Mouse (Mus musculus) embryonic facial prominence, embryonic 14.5 days (tissue): ENCODE measurements around the gene Ccdc114. TPM values are rescaled to one million over a fixed set of nuclear protein-coding genes. Genes with fewer than 3 reads are reported as not detected.

Source experiments
- ATAC-seq: fragments of 200-750 bp; cut with Nextera tagmentation; 2 replicates; pipeline ENCODE4 v1.8.0; 2017; ENCODE audit warnings: low read depth, moderate number of reproducible peaks, moderate TSS enrichment
- DNase-seq: peaks from one replicate; pipeline ENCODE4 v3.0.0-alpha.2; 2015; ENCODE audit warnings: low spot score
- H3K27ac ChIP-seq: fragments of 300-500 bp; sonication (generic); replicated peaks from 2 replicates; pipeline ENCODE4 v1.5.1; 2014; ENCODE audit warnings: low read depth, mild to moderate bottlenecking, low read length, moderate library complexity
- H3K27me3 ChIP-seq: fragments of 300-500 bp; sonication (generic); replicated peaks from 2 replicates; pipeline ENCODE4 v1.6.1; 2014; ENCODE audit warnings: low read length; ENCODE audit not compliant: control insufficient read depth, insufficient read depth
- H3K36me3 ChIP-seq: fragments of 300-500 bp; sonication (generic); 2 replicates; pipeline ENCODE4 v1.6.1; 2014; ENCODE audit warnings: low read length, mixed read lengths; ENCODE audit not compliant: control insufficient read depth, insufficient read depth
- H3K4me1 ChIP-seq: fragments of 300-500 bp; sonication (generic); 2 replicates; pipeline ENCODE4 v1.6.1; 2014; ENCODE audit warnings: antibody characterized with exemption, low read length; ENCODE audit not compliant: control insufficient read depth, insufficient read depth
- H3K4me2 ChIP-seq: fragments of 300-500 bp; sonication (generic); 2 replicates; pipeline ENCODE4 v1.6.1; 2014; ENCODE audit warnings: low read depth, mild to moderate bottlenecking, low read length, moderate library complexity, mixed read lengths
- H3K4me3 ChIP-seq: fragments of 300-500 bp; sonication (generic); 2 replicates; pipeline ENCODE4 v1.5.1; 2014; ENCODE audit warnings: low read depth, mild to moderate bottlenecking, low read length
- H3K9ac ChIP-seq: fragments of 300-500 bp; sonication (generic); 2 replicates; pipeline ENCODE4 v1.6.1; 2014; ENCODE audit warnings: low read depth, mild to moderate bottlenecking, low read length, moderate library complexity, mixed read lengths
- H3K9me3 ChIP-seq: fragments of 300-500 bp; sonication (generic); 2 replicates; pipeline ENCODE4 v1.6.1; 2016; ENCODE audit warnings: low read length; ENCODE audit not compliant: control insufficient read depth
- WGBS: fragments of 180-500 bp; shearing (Covaris S2); extraction: QIAGEN DNeasy Blood & Tissue Kit; methylation state at CpG from one replicate; pipeline ENCODE4 v1.1.7; 2014; 5-methylcytosine and 5-hydroxymethylcytosine counted together
- polyA plus RNA-seq: library from polyadenylated mRNA; unstranded; fragments of >200 nt; fragmentation: Nextera tagmentation; extraction: Ambion mirVana; gene quantifications from 2 replicates; pipeline ENCODE4 v1.2.1, GENCODE M21; 2014

Gene Ccdc114
- polyA plus RNA-seq, 1 experiment from 2014 or later, result 5.0 TPM

DNA sequence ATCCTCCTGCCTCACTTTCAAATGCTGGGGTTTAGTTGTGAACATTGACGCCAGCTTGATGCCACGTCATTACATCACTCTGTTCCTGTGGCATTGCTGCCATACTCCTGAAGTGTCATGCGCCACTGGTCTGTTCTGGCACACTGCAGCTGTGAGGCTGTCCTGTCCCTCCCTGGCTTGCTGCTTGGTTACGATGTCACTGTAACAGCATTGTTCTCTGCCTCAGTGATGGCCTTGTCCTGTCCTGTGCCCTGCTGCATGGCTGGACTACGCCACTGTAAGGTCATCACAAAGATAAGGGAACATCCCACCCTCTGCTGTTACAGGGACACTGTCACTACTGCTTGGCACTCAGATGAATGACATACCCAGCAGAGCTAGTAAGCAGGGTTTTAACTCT is 57.7 kb downstream of the Ccdc114 start:
- H3K27ac ChIP-seq, result no peak overlapping the region
- no peaks in the 10 kb centered on the region for H3K27me3 ChIP-seq
- 77% methylated on average over 5 of the region's 5 CpGs for WGBS
- no peak overlapping the region for H3K4me3 ChIP-seq
- no peak overlapping the region for H3K9ac ChIP-seq
- no peaks in the 10 kb centered on the region for H3K4me1 ChIP-seq
- H3K9me3 ChIP-seq, result no peaks in the 10 kb centered on the region
- no peak for ATAC-seq
- no peaks in the 10 kb centered on the region for H3K36me3 ChIP-seq
- H3K4me2 ChIP-seq, result no peak overlapping the region
- no peak for DNase-seq

DNA sequence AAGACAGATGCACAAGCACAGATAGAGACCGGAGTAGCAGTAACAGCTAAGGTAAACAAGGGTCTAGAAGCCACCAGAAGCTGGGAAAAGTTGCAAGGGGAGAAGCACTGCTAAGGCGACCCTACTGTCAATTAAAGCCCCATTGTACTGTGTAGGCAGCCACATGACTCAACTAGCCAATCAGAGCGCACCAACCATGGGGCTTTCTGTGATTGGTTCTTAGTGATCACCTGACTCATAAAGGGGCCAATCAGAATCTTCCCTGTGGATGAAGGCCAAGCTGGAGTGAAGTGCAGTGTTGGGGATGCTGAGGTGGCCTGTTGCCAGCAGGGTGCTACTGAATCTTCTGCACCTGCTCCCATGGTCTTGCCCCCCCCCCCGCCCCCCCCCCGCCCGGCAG is 63.0 kb downstream of the Ccdc114 start:
- ATAC-seq (no peak), DNase-seq (no peak)
- WGBS, result 63% methylated on average over 5 of the region's 6 CpGs
- H3K4me2 ChIP-seq, result no peak overlapping the region
- no peak overlapping the region for H3K9ac ChIP-seq
- no peaks in the 10 kb centered on the region for H3K27me3 ChIP-seq
- no peak overlapping the region for H3K4me3 ChIP-seq
- no peaks in the 10 kb centered on the region for H3K4me1 ChIP-seq
- no peaks in the 10 kb centered on the region for H3K9me3 ChIP-seq
- no peak overlapping the region for H3K27ac ChIP-seq
- H3K36me3 ChIP-seq, result no peaks in the 10 kb centered on the region

DNA sequence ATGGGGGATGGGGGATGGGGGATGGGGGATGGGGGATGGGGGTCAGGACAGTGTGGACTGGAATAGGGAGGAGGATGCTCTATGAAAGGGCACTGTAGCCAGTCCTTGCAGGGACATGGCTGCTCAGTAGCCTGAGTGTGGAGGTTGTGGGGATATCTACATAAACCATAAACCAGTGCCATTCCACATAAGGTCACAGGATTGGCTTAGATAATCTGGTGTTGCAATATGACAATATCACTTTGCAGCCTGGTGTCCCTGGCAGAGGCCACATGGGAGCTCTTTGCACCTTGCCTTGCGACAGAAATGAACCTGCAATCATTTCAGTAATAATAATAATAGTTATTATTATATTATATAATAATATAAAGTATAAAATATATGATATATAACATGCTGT is 64.5 kb downstream of the Ccdc114 start:
- H3K36me3 ChIP-seq, result no peaks in the 10 kb centered on the region
- ATAC-seq (no peak), DNase-seq (no peak)
- H3K4me2 ChIP-seq, result no peak overlapping the region
- no peak overlapping the region for H3K9ac ChIP-seq
- H3K27ac ChIP-seq, result no peak overlapping the region
- 89% methylated on average over 1 of the region's 1 CpGs for WGBS
- no peaks in the 10 kb centered on the region for H3K4me1 ChIP-seq
- no peaks in the 10 kb centered on the region for H3K9me3 ChIP-seq
- no peak overlapping the region for H3K4me3 ChIP-seq
- no peaks in the 10 kb centered on the region for H3K27me3 ChIP-seq

DNA sequence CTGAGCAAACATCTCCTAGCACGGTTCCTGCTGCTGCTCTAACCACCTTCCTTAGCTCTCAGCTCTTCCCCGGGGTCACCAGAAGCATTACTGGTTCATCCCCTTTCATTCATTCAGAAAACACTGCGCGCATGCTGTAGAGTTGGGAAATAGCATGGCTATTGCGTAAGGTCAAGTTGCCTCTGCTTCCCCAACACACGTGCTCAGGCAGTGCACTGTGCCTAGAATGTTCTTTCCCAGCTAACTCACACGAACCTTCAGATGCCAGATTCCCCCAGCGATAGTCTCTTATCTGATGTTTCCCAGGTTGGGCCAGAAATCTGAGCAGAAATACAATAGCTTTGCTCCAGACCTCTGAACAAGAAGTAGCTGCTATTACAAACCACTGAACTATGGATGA is 68.6 kb downstream of the Ccdc114 start:
- ATAC-seq (no peak), DNase-seq (no peak)
- H3K27ac ChIP-seq, result no peak overlapping the region
- no peaks in the 10 kb centered on the region for H3K27me3 ChIP-seq
- no peaks in the 10 kb centered on the region for H3K36me3 ChIP-seq
- no peak overlapping the region for H3K9ac ChIP-seq
- WGBS, result 81% methylated on average over 8 of the region's 8 CpGs
- H3K4me2 ChIP-seq, result no peak overlapping the region
- no peak overlapping the region for H3K4me3 ChIP-seq
- no peaks in the 10 kb centered on the region for H3K4me1 ChIP-seq
- no peaks in the 10 kb centered on the region for H3K9me3 ChIP-seq

Other genes with a start within 250 kb of the Ccdc114 start
- 3.4 and 3.7 TPM in 2 replicates for gene Ntn5, start 240.1 kb upstream of the Ccdc114 start, polyA plus RNA-seq
- 2.1 and 2.5 TPM in 2 replicates for gene Sec1, start 229.7 kb upstream of the Ccdc114 start, polyA plus RNA-seq
- gene Car11, start 224.2 kb upstream of the Ccdc114 start, polyA plus RNA-seq, result 7.9 and 8.9 TPM in 2 replicates
- 3.4 and 4.7 TPM in 2 replicates for gene Dbp, start 219.0 kb upstream of the Ccdc114 start, polyA plus RNA-seq
- 1,174 and 1,204 TPM in 2 replicates for gene Rpl18, start 208.6 kb upstream of the Ccdc114 start, polyA plus RNA-seq
- 24.0 and 25.6 TPM in 2 replicates for gene Sphk2, start 206.1 kb upstream of the Ccdc114 start, polyA plus RNA-seq
- 0.36 and 0.39 TPM in 2 replicates for gene Fam83e, start 202.9 kb upstream of the Ccdc114 start, polyA plus RNA-seq
- gene Spaca4, start 198.3 kb upstream of the Ccdc114 start, polyA plus RNA-seq, result not detected in 2 replicates
- 0.67 and 1.5 TPM in 2 replicates for gene Lmtk3, start 140.3 kb upstream of the Ccdc114 start, polyA plus RNA-seq
- gene Sult2b1, start 139.4 kb upstream of the Ccdc114 start, polyA plus RNA-seq, result 14.2 and 16.3 TPM in 2 replicates
- gene Cyth2, start 109.5 kb upstream of the Ccdc114 start, polyA plus RNA-seq, result 96.4 and 106 TPM in 2 replicates
- gene Kcnj14, start 99.3 kb upstream of the Ccdc114 start, polyA plus RNA-seq, result 1.4 and 2.2 TPM in 2 replicates
- 53.9 and 60.5 TPM in 2 replicates for gene Grwd1, start 93.1 kb upstream of the Ccdc114 start, polyA plus RNA-seq
- gene Kdelr1, start 51.3 kb upstream of the Ccdc114 start, polyA plus RNA-seq, result 147 and 155 TPM in 2 replicates
- gene Grin2d, start 45.7 kb upstream of the Ccdc114 start, polyA plus RNA-seq, result 0.63 and 1.0 TPM in 2 replicates
- gene Syngr4, start 27.4 kb upstream of the Ccdc114 start, polyA plus RNA-seq, result 0.68 and 0.87 TPM in 2 replicates
- 3.9 and 5.8 TPM in 2 replicates for gene Tmem143, start 27.1 kb upstream of the Ccdc114 start, polyA plus RNA-seq
- gene Emp3, start 2.7 kb upstream of the Ccdc114 start, polyA plus RNA-seq, result 298 and 316 TPM in 2 replicates
- 0.39 and 0.64 TPM in 2 replicates for gene Abcc6, start 106.2 kb downstream of the Ccdc114 start, polyA plus RNA-seq
- gene Nomo1, start 109.6 kb downstream of the Ccdc114 start, polyA plus RNA-seq, result 25.7 and 27.8 TPM in 2 replicates
- 0.47 and 0.61 TPM in 2 replicates for gene Kcnj11, start 176.7 kb downstream of the Ccdc114 start, polyA plus RNA-seq